Mouse (Mus musculus) stomach, embryonic 15.5 days (tissue): ENCODE measurements around the gene Prkd3. TPM values are rescaled to one million over a fixed set of nuclear protein-coding genes. Genes with fewer than 3 reads are reported as not detected.

ENCODE experiments used
- ATAC-seq: fragments of 200-750 bp; cut with Nextera tagmentation; 2 replicates; pipeline ENCODE4 v1.8.0; 2017; ENCODE audit warnings: low read depth, moderate number of reproducible peaks, moderate TSS enrichment; ENCODE audit not compliant: insufficient read depth, low FRiP score
- H3K27ac ChIP-seq: fragments of 300-500 bp; sonication (generic); 2 replicates; pipeline ENCODE4 v1.5.1; 2015; ENCODE audit warnings: mild to moderate bottlenecking, inconsistent platforms
- H3K27me3 ChIP-seq: fragments of 300-500 bp; sonication (generic); replicated peaks from 2 replicates; pipeline ENCODE4 v1.6.1; 2015; ENCODE audit warnings: inconsistent platforms
- H3K36me3 ChIP-seq: fragments of 300-500 bp; sonication (generic); 2 replicates; pipeline ENCODE4 v1.6.1; 2015; ENCODE audit warnings: inconsistent platforms
- H3K4me1 ChIP-seq: fragments of 300-500 bp; sonication (generic); 2 replicates; pipeline ENCODE4 v1.6.1; 2015; ENCODE audit warnings: inconsistent platforms
- H3K4me2 ChIP-seq: fragments of 300-500 bp; sonication (generic); 2 replicates; pipeline ENCODE4 v1.6.1; 2015; ENCODE audit warnings: mild to moderate bottlenecking, inconsistent platforms
- H3K4me3 ChIP-seq: fragments of 300-500 bp; sonication (generic); replicated peaks from 2 replicates; pipeline ENCODE4 v1.5.1; 2015; ENCODE audit warnings: inconsistent platforms
- H3K9ac ChIP-seq: fragments of 300-500 bp; sonication (generic); 2 replicates; pipeline ENCODE4 v1.6.1; 2015; ENCODE audit warnings: inconsistent platforms
- H3K9me3 ChIP-seq: fragments of 300-500 bp; sonication (generic); 2 replicates; pipeline ENCODE4 v1.6.1; 2016; ENCODE audit warnings: inconsistent platforms
- WGBS: fragments of 180-500 bp; shearing (Covaris S2); methylation state at CpG from one replicate; pipeline ENCODE4 v1.1.7; 2015; 5-methylcytosine and 5-hydroxymethylcytosine counted together
- polyA plus RNA-seq: library from polyadenylated mRNA; unstranded; fragments of >200 nt; fragmentation: Nextera tagmentation; extraction: Ambion mirVana; gene quantifications from 2 replicates; pipeline ENCODE4 v1.2.1, GENCODE M21; 2015

The Prkd3 gene
- 32.6 and 34.5 TPM in 2 replicates for polyA plus RNA-seq

GRCm38 (mm10) chr17:79020208-79020983 lies at the start of gene Prkd3:
TSS of gene Prkd3 (minus strand) at chr17:79020816.
- H3K27ac ChIP-seq, result peak within 1 kb of the TSS; percentile 90
- 0% methylated on average over 56 of the region's 113 CpGs for WGBS
- ATAC-seq, result peak; percentile 90
- no peaks in the 10 kb centered on the region for H3K27me3 ChIP-seq
- no peaks in the 10 kb centered on the region for H3K36me3 ChIP-seq
- no peaks in the 10 kb centered on the region for H3K9me3 ChIP-seq
- H3K4me1 ChIP-seq, result peaks cover 8% of the 10 kb centered on the region; the same call in 1 of the 2 replicates
- peak within 1 kb of the TSS; percentile 80 for H3K9ac ChIP-seq
- peak within 1 kb of the TSS; percentile 86 for H3K4me3 ChIP-seq
- H3K4me2 ChIP-seq, result peak within 1 kb of the TSS; percentile 90

- Histone ChIP-seq H3K4me3 (no peak overlapping the region), H3K27me3 (no peaks in the 10 kb centered on the region), H3K4me2 (no peak overlapping the region), H3K4me1 (0 out of 2 replicates have a peak, but pooled peaks cover 6% of the 10 kb centered on the region), H3K36me3 (no peaks in the 10 kb centered on the region), H3K9me3 (no peaks in the 10 kb centered on the region), H3K9ac (no peak overlapping the region), H3K27ac (peak overlapping the region; percentile 12; the same call in 1 of the 2 replicates)
- no peak for ATAC-seq
- WGBS, result 70% methylated on average over 14 of the region's 14 CpGs
These were observed 49.3 kb upstream of the Prkd3 start for GRCm38 (mm10) chr17:79069766-79070480.

- 41% methylated on average over 4 of the region's 4 CpGs for WGBS
- Histone ChIP-seq H3K4me3 (no peak overlapping the region), H3K4me2 (no peak overlapping the region), H3K9me3 (no peaks in the 10 kb centered on the region), H3K36me3 (no peaks in the 10 kb centered on the region), H3K4me1 (0 out of 2 replicates have a peak, but pooled peaks cover 6% of the 10 kb centered on the region), H3K27me3 (no peaks in the 10 kb centered on the region), H3K27ac (peak overlapping the region; percentile 75), H3K9ac (no peak overlapping the region)
- ATAC-seq, result peak; percentile 47; the same call in 1 of the 2 replicates
These were observed 48.4 kb upstream of the Prkd3 start for GRCm38 (mm10) chr17:79069019-79069418.

DNA sequence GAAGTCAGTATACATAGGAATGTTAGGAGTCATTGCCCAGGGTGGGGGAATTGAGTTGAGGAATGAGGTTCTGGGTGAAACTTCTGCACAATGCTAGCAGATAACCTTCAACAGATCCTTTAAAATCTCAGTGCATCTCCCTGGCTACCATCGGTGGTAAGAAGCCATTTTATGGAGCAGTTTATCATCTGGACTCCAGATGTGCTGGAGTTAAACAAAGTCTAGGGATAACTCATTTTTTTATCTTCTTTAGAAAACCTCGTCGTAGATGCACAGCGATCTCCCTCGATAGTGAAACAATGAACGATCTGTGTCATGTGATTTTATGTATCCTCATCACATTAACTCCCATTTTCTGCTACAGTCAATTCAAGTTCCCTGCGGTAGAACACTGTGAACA lies 48.0 kb upstream of the Prkd3 start:
- Histone ChIP-seq H3K4me3 (no peak overlapping the region), H3K36me3 (no peaks in the 10 kb centered on the region)

DNA sequence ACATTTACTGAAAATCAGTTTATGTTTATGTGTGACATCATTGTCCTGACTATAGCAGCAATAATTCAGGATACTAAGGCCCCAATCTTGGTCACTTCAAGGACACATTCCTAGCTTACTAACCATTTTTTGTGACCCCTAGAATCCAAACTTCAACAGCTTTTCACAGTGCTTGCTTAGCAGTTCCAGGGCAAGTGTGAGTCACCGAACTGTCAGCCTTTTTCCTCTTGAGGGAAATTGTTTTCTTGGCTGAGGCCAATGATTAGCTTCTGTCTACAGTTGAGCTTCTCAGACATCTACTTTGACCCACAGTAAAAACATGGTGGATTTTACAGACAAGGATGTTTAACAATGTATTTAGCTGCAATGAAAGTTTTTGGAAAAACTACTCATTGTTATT lies 43.6 kb upstream of the Prkd3 start:
- Histone ChIP-seq H3K27me3 (no peaks in the 10 kb centered on the region), H3K4me3 (no peak overlapping the region), H3K4me2 (no peak overlapping the region), H3K9me3 (no peaks in the 10 kb centered on the region), H3K27ac (no peak overlapping the region), H3K36me3 (no peaks in the 10 kb centered on the region), H3K9ac (no peak overlapping the region), H3K4me1 (no peaks in the 10 kb centered on the region)
- WGBS, result 77% methylated on average over 1 of the region's 1 CpGs
- no peak for ATAC-seq

More for the DNA sequence above, 48.0 kb upstream of the Prkd3 start:
- Histone ChIP-seq H3K4me1 (0 out of 2 replicates have a peak, but pooled peaks cover 6% of the 10 kb centered on the region), H3K27me3 (no peaks in the 10 kb centered on the region), H3K9me3 (no peaks in the 10 kb centered on the region), H3K27ac (peak overlapping the region; percentile 75), H3K4me2 (no peak overlapping the region), H3K9ac (no peak overlapping the region)
- no peak for ATAC-seq
- WGBS, result 47% methylated on average over 7 of the region's 7 CpGs

DNA sequence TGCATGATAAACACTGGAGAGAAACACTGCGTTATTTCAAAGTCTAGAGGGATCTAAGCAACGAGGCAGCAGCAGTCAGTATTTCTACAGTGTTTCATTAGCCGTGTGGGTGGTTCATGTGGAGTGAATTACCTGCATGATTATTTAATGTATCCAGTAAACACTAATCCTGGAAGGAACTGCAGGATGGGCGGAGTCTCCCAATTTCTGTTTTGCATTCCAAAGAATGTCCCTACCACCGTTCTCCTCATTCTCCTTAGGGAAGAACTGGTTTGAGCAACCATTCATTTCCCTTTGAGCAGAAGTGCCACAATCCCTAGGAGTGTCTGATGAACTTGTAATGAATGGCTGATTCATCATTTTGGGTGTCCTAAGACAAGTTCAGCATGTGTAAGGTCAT lies 39.6 kb upstream of the Prkd3 start:
- H3K9me3 ChIP-seq, result no peaks in the 10 kb centered on the region
- WGBS, result 54% methylated on average over 5 of the region's 5 CpGs
- no peaks in the 10 kb centered on the region for H3K27me3 ChIP-seq
- H3K36me3 ChIP-seq, result no peaks in the 10 kb centered on the region
- no peaks in the 10 kb centered on the region for H3K4me1 ChIP-seq
- no peak overlapping the region for H3K9ac ChIP-seq
- no peak overlapping the region for H3K4me3 ChIP-seq
- no peak overlapping the region for H3K27ac ChIP-seq
- ATAC-seq, result no peak
- no peak overlapping the region for H3K4me2 ChIP-seq

DNA sequence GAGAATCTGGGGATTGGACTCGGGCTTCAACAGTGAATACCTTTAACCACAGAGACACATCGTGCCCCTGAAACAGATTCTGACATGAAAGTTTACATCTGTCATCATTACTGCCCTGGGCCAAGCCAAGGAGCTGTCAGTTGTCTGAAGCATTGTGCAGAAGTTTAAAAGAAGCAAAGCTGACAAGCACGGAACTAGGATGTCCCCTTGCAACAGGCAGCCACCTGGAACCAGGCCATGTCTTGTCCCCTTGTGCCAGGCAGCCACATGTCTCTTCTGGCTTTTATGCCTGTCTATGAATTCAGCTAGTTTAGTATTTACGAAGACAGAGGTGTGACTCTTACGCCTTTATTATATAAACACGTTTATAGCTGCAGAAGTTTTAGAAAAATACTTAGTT lies 37.7 kb upstream of the Prkd3 start:
- H3K9ac ChIP-seq, result no peak overlapping the region
- H3K4me2 ChIP-seq, result no peak overlapping the region
- no peak overlapping the region for H3K4me3 ChIP-seq
- ATAC-seq, result no peak
- H3K9me3 ChIP-seq, result no peaks in the 10 kb centered on the region
- H3K36me3 ChIP-seq, result no peaks in the 10 kb centered on the region
- 59% methylated on average over 6 of the region's 6 CpGs for WGBS
- H3K4me1 ChIP-seq, result no peaks in the 10 kb centered on the region
- no peak overlapping the region for H3K27ac ChIP-seq
- peaks cover under 1% of the 10 kb centered on the region; the same call in 1 of the 2 replicates for H3K27me3 ChIP-seq

- H3K4me1 ChIP-seq, result no peaks in the 10 kb centered on the region
- peak overlapping the region; percentile 97 for H3K4me2 ChIP-seq
- no peaks in the 10 kb centered on the region for H3K36me3 ChIP-seq
- no peak overlapping the region for H3K27ac ChIP-seq
- peak overlapping the region; percentile 54 for H3K4me3 ChIP-seq
- no peaks in the 10 kb centered on the region for H3K9me3 ChIP-seq
- H3K27me3 ChIP-seq, result peaks cover 5% of the 10 kb centered on the region
- under 1% methylated on average over 45 of the region's 45 CpGs for WGBS
- H3K9ac ChIP-seq, result peak overlapping the region; percentile 31
- peak; percentile 83; the same call in 1 of the 2 replicates for ATAC-seq
These were observed 31.6 kb upstream of the Prkd3 start for GRCm38 (mm10) chr17:79052088-79052812.

DNA sequence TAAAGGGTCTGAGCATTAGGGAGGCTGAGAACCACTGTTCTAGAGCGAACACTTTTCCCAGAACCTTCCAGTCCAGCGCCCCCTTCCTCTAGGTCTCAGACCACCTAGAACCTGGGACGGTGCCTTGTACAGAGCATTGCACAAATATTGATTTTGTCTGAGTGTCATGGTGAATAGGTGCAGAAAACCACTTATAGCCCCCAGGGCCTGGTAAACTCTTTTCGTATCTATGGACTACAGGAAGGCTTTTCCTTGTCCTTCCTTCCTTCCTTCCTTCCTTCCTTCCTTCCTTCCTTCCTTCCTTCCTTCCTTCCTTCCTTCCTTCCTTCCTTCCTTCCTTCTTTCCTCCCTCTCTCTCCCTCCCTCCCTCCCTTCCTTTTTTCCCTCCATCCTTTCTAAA lies 31.0 kb upstream of the Prkd3 start, which contains the start of gene Qpct:
Gene Qpct, plus strand, starts transcription at position 301 of the 400 bp plus-strand sequence.
- H3K36me3 ChIP-seq, result no peaks in the 10 kb centered on the region
- no peaks in the 10 kb centered on the region for H3K4me1 ChIP-seq
- peaks cover 5% of the 10 kb centered on the region for H3K27me3 ChIP-seq
- 67% methylated on average over 4 of the region's 4 CpGs for WGBS
- H3K27ac ChIP-seq, result no peak within 1 kb of the TSS
- H3K4me3 ChIP-seq, result peak within 1 kb of the TSS; percentile 54
- ATAC-seq, result no peak
- H3K4me2 ChIP-seq, result peak within 1 kb of the TSS; percentile 97
- peak within 1 kb of the TSS; percentile 31 for H3K9ac ChIP-seq
- no peaks in the 10 kb centered on the region for H3K9me3 ChIP-seq

GRCm38 (mm10) chr17:79043705-79044104 lies 23.1 kb upstream of the Prkd3 start:
- Histone ChIP-seq H3K36me3 (no peaks in the 10 kb centered on the region), H3K9me3 (no peaks in the 10 kb centered on the region), H3K27me3 (no peaks in the 10 kb centered on the region), H3K9ac (no peak overlapping the region), H3K4me2 (no peak overlapping the region), H3K27ac (no peak overlapping the region), H3K4me1 (no peaks in the 10 kb centered on the region), H3K4me3 (no peak overlapping the region)
- no peak for ATAC-seq
- 92% methylated on average over 2 of the region's 2 CpGs for WGBS

DNA sequence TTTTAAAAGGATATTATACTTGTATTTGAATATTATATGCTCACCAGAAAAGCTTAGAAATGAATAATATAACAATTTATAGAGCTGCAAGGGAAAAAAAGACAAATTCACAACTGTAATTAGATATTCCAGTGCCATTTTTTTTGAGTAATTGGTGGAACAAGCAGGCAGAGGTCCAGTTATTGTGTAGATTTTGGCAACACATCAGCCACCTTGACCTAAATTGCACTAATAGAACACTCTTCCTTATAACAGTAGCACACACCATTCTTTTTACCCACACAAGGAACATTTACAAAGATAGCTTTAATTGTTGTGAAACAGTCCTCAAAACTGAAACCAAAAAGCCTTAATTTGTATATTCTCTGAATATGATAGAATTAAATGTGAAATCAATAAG lies 19.0 kb upstream of the Prkd3 start:
- H3K36me3 ChIP-seq, result no peaks in the 10 kb centered on the region
- H3K4me1 ChIP-seq, result no peaks in the 10 kb centered on the region
- H3K27ac ChIP-seq, result no peak overlapping the region
- no peaks in the 10 kb centered on the region for H3K27me3 ChIP-seq
- H3K9ac ChIP-seq, result no peak overlapping the region
- no peak overlapping the region for H3K4me3 ChIP-seq
- no peak overlapping the region for H3K4me2 ChIP-seq
- H3K9me3 ChIP-seq, result no peaks in the 10 kb centered on the region
- no peak for ATAC-seq
